Mouse (Mus musculus) hindbrain, postnatal 0 days (tissue): Measurements from ENCODE around the gene Ryr3. TPM values are rescaled to one million over a fixed set of nuclear protein-coding genes. Genes with fewer than 3 reads are reported as not detected.

Experiments used
- ATAC-seq: fragments of 200-750 bp; cut with Nextera tagmentation; 2 replicates; pipeline ENCODE4 v1.8.0; 2017; ENCODE audit warnings: mild to moderate bottlenecking, moderate TSS enrichment, moderate library complexity
- DNase-seq: peaks from one replicate; pipeline ENCODE4 v3.0.0-alpha.2; 2015; ENCODE audit warnings: low spot score
- H3K27ac ChIP-seq: fragments of 300-500 bp; sonication (generic); 2 replicates; pipeline ENCODE4 v1.5.1; 2014; ENCODE audit warnings: mild to moderate bottlenecking
- H3K27me3 ChIP-seq: fragments of 300-500 bp; sonication (generic); 2 replicates; pipeline ENCODE4 v1.6.1; 2014; ENCODE audit warnings: low read length, mixed read lengths; ENCODE audit not compliant: insufficient read depth
- H3K36me3 ChIP-seq: fragments of 300-500 bp; sonication (generic); 2 replicates; pipeline ENCODE4 v1.6.1; 2014; ENCODE audit warnings: low read length, mixed read lengths; ENCODE audit not compliant: insufficient read depth
- H3K4me1 ChIP-seq: fragments of 300-500 bp; sonication (generic); 2 replicates; pipeline ENCODE4 v1.6.1; 2014; ENCODE audit warnings: antibody characterized with exemption, low read length, mixed read lengths; ENCODE audit not compliant: insufficient read depth
- H3K4me2 ChIP-seq: fragments of 300-500 bp; sonication (generic); 2 replicates; pipeline ENCODE4 v1.6.1; 2014; ENCODE audit warnings: low read depth, mild to moderate bottlenecking, low read length, moderate library complexity, mixed read lengths
- H3K4me3 ChIP-seq: fragments of 300-500 bp; sonication (generic); 2 replicates; pipeline ENCODE4 v1.5.1; 2014; ENCODE audit warnings: low read length
- H3K9ac ChIP-seq: fragments of 300-500 bp; sonication (generic); replicated peaks from 2 replicates; pipeline ENCODE4 v1.6.1; 2014; ENCODE audit warnings: mild to moderate bottlenecking, low read length, moderate library complexity, mixed read lengths
- H3K9me3 ChIP-seq: fragments of 300-500 bp; sonication (generic); 2 replicates; pipeline ENCODE4 v1.6.1; 2016; ENCODE audit warnings: low read length, mixed read lengths
- CTCF ChIP-seq: IDR thresholded peaks from 2 replicates; pipeline ENCODE4 v1.5.1; 2016; ENCODE audit warnings: antibody characterized with exemption, control low read depth, low read depth
- WGBS: fragments of 180-500 bp; shearing (Covaris S2); extraction: QIAGEN DNeasy Blood & Tissue Kit; methylation state at CpG from one replicate; pipeline ENCODE4 v1.1.7; 2014; 5-methylcytosine and 5-hydroxymethylcytosine counted together
- polyA plus RNA-seq: library from polyadenylated mRNA; unstranded; fragments of >200 nt; fragmentation: Nextera tagmentation; extraction: Ambion mirVana; gene quantifications from 2 replicates; pipeline ENCODE4 v1.2.1, GENCODE M21; 2015
- total RNA-seq: library from RNA; depleted of rRNA; stranded (reverse); fragments of >200 nt; gene quantifications from 2 replicates; pipeline ENCODE4 v1.2.3, GENCODE M21; 2014

The Ryr3 gene
- total and polyA plus RNA-seq, 2 experiments from 2014 or later, result 5.7 to 12.7 TPM

- ATAC-seq, result 0 out of 2 replicates have a peak, but pooled peaks have one; percentile 29
Measured at GRCm38 (mm10) chr2:112819059-112819458, 397.8 kb downstream of the Ryr3 start.

GRCm38 (mm10) chr2:112816976-112817375, 399.9 kb downstream of the Ryr3 start:
- Histone ChIP-seq H3K4me2 (no peak overlapping the region), H3K36me3 (no peaks in the 10 kb centered on the region), H3K9me3 (no peaks in the 10 kb centered on the region), H3K27ac (no peak overlapping the region), H3K9ac (no peak overlapping the region), H3K27me3 (no peaks in the 10 kb centered on the region), H3K4me1 (no peaks in the 10 kb centered on the region), H3K4me3 (no peak overlapping the region)
- no peak for TF ChIP-seq CTCF
- no peak for ATAC-seq
- no peak for DNase-seq
- 64% methylated on average over 3 of the region's 3 CpGs for WGBS

More at GRCm38 (mm10) chr2:112819059-112819458, 397.8 kb downstream of the Ryr3 start:
- WGBS, result 32% methylated on average over 2 of the region's 2 CpGs
- no peak overlapping the region for H3K27ac ChIP-seq
- H3K4me2 ChIP-seq, result no peak overlapping the region
- no peaks in the 10 kb centered on the region for H3K9me3 ChIP-seq
- TF ChIP-seq CTCF, result no peak
- H3K36me3 ChIP-seq, result no peaks in the 10 kb centered on the region
- no peak overlapping the region for H3K9ac ChIP-seq
- no peaks in the 10 kb centered on the region for H3K4me1 ChIP-seq
- peak; percentile 38 for DNase-seq
- H3K4me3 ChIP-seq, result no peak overlapping the region
- no peaks in the 10 kb centered on the region for H3K27me3 ChIP-seq

DNA sequence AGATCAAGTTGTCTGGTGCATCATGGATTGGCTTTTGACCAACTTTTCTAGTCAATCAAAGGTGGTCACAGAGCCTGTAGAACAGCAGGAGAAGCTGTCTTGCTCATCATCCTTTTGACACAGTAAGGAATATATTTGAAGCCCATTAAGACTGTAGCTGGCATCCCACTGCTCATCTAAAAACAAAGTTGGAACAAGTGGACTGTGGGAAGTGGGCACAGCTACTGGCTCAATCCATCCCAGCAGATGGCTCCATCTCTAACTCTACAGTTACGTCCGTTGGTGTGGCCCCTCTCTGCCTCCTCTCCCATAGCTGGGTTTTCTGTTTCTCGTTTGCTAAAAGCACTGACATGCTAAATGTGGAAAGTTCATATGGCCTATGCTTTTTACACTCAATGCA, 400.9 kb downstream of the Ryr3 start:
- Histone ChIP-seq H3K4me2 (no peak overlapping the region), H3K9ac (no peak overlapping the region), H3K9me3 (no peaks in the 10 kb centered on the region), H3K4me3 (no peak overlapping the region), H3K4me1 (no peaks in the 10 kb centered on the region), H3K27me3 (no peaks in the 10 kb centered on the region), H3K27ac (no peak overlapping the region), H3K36me3 (no peaks in the 10 kb centered on the region)
- 75% methylated on average over 3 of the region's 3 CpGs for WGBS
- ATAC-seq, result no peak
- TF ChIP-seq CTCF, result no peak
- no peak for DNase-seq

DNA sequence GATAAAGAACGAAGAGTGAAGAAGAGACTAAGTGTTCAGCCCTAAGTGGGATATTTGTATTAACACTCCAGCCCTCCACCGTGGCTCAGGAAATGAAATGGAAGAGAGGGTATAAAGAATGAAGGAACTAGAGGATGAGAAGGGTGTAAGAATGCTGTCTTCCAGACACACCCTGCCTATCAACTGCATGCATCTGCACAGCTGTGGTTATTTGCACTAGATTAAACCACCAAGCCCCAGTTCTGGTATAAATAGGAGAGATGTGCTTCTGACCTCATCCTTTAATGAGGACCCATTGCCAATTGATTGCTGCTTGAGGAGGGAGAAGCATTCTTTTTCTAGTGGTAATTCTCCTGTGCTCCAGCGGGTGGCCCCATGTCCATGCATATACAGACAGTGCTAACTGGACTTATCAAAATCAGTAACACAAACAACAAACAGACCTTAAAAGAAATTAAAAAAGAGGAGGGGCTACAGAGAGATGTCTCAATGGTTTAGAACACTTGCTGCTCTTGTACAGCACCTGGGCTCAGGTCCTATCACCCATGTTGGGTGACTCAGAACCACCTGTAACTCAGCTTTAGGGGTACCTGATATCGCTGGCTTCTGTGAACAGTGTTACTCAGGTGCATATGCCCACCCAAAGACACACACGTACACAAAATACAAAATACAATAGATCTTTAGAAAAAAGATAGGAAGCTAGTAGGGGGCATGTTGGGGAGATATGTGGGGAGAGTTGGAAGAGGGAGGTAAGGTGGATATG, 404.1 kb downstream of the Ryr3 start:
- Histone ChIP-seq H3K27ac (no peak overlapping the region), H3K9ac (no peak overlapping the region), H3K4me1 (no peaks in the 10 kb centered on the region), H3K4me3 (no peak overlapping the region), H3K4me2 (no peak overlapping the region), H3K27me3 (no peaks in the 10 kb centered on the region), H3K9me3 (no peaks in the 10 kb centered on the region), H3K36me3 (no peaks in the 10 kb centered on the region)
- peak; percentile 83 for ATAC-seq
- TF ChIP-seq CTCF, result peak; percentile 79
- peak; percentile 71 for DNase-seq
- 69% methylated on average over 5 of the region's 5 CpGs for WGBS

GRCm38 (mm10) chr2:112806015-112806414, 410.9 kb downstream of the Ryr3 start:
- Histone ChIP-seq H3K4me3 (no peak overlapping the region), H3K27ac (no peak overlapping the region), H3K36me3 (no peaks in the 10 kb centered on the region), H3K9ac (no peak overlapping the region), H3K4me1 (no peaks in the 10 kb centered on the region), H3K27me3 (no peaks in the 10 kb centered on the region), H3K4me2 (no peak overlapping the region), H3K9me3 (no peaks in the 10 kb centered on the region)
- no peak for TF ChIP-seq CTCF
- ATAC-seq (no peak), DNase-seq (no peak)
- 63% methylated on average over 2 of the region's 2 CpGs for WGBS

DNA sequence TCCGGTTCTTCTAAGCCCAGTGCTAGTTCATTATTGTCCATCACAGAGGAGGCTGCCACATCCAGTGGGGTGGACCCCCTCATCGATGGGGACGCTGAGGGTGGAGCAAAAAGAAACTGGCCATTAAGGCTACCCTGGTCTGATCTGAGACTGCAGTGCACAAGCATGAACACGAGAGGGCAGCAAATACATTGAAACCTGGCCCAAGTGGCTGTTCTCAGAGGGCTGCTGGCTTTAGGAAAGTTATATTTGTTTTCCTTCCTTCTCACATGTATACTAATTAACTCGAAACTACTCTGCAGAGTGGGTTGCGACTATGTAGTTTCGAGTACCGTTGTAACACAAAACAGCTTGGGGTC, 416.9 kb downstream of the Ryr3 start:
- no peak overlapping the region for H3K27ac ChIP-seq
- H3K4me1 ChIP-seq, result no peaks in the 10 kb centered on the region
- 17% methylated on average over 8 of the region's 8 CpGs for WGBS
- H3K27me3 ChIP-seq, result no peaks in the 10 kb centered on the region
- no peak overlapping the region for H3K9ac ChIP-seq
- peak; percentile 87 for ATAC-seq
- peak; percentile 83 for DNase-seq
- no peaks in the 10 kb centered on the region for H3K36me3 ChIP-seq
- H3K4me2 ChIP-seq, result no peak overlapping the region
- peak; percentile 95 for TF ChIP-seq CTCF
- no peaks in the 10 kb centered on the region for H3K9me3 ChIP-seq
- no peak overlapping the region for H3K4me3 ChIP-seq

DNA sequence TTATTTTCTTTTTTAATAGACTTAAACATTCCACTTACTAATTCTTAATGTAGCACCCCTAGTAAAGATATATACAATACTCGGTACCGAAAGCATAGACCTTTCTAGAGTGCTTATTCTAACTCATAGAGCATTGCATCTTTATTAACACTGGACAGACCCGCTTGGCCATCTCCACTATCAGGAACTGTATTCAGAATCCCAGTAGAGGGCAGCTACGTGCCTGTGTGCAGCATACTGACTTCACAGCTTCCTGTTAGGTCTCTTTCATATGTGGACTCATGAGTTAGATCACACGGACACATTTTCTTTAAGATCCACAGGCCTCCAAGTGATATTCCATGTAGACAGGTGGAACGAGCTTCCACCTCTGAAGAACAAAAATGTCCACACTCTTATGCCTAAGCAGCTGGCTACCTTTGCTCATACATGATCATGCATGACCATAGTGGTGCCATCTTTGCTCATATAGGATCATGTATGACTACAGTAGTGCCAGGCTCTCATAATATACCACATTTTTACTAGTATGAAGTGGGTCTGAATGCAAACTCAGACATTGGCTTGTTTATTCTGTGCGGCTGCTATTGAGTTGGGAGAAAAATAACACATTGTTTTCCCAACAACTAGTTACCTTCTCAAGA, 417.4 kb downstream of the Ryr3 start:
- TF ChIP-seq CTCF, result no peak
- Histone ChIP-seq H3K9ac (no peak overlapping the region), H3K27ac (no peak overlapping the region), H3K36me3 (no peaks in the 10 kb centered on the region), H3K4me1 (no peaks in the 10 kb centered on the region), H3K4me3 (no peak overlapping the region), H3K9me3 (no peaks in the 10 kb centered on the region), H3K27me3 (no peaks in the 10 kb centered on the region), H3K4me2 (no peak overlapping the region)
- peak; percentile 47; the same call in 1 of the 2 replicates for ATAC-seq
- whole genome bisulfite sequencing, result 86% methylated on average over 7 of the region's 7 CpGs
- no peak for DNase-seq
